Mouse (Mus musculus): Measurements from ENCODE around the gene Gpc6. TPM values are rescaled to one million over a fixed set of nuclear protein-coding genes. Genes with fewer than 3 reads are reported as not detected.

Gpc6 gene
- total RNA-seq, 2 experiments from 2014 or later = 27.4 to 32.7 TPM

GRCm38 (mm10) chr14:117783671-117784262 is 858.7 kb downstream of the Gpc6 start:
- intact Hi-C loops (cut with DNase I) = no loop called here
- no peak for DNase-seq (ENCODE audit: extremely low spot score in 1 of 2, low spot score in 2 of 2)

GRCm38 (mm10) chr14:117784960-117785359 is 859.8 kb downstream of the Gpc6 start:
- DNase-seq (ENCODE audit: extremely low spot score in 1 of 2, low spot score in 2 of 2) = no peak
- intact Hi-C loops (cut with DNase I) = no loop called here

GRCm38 (mm10) chr14:117785507-117786085 is 860.5 kb downstream of the Gpc6 start:
- intact Hi-C loops (cut with DNase I) = no loop called here
- no peak for DNase-seq (ENCODE audit: extremely low spot score in 1 of 2, low spot score in 2 of 2)

- intact Hi-C loops (cut with DNase I) = no loop called here
- no peak for DNase-seq (ENCODE audit: extremely low spot score in 1 of 2, low spot score in 2 of 2)
Measured at GRCm38 (mm10) chr14:117786647-117787046, 861.5 kb downstream of the Gpc6 start.

DNA sequence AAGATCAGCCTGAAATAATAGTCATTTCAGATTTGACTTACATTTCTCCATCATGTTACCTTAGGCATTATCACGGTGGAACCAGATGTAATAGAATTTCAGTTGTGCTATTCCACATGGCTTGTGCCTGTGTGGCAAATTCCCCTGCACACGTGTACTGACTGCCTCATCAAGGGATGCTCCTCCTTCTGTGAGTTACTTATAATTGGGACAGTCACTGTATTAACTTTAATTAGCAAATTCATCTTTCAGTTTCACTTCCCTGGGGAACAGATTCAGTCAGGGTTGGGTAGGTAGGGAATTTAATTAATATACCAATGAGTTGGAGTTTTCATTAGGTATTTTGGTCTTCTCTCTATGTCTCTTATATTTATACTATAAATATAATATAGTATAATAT is 869.8 kb downstream of the Gpc6 start:
- DNase-seq (ENCODE audit: extremely low spot score in 1 of 2, low spot score in 2 of 2) = no peak
- intact Hi-C loops (cut with DNase I) = no loop called here

DNA sequence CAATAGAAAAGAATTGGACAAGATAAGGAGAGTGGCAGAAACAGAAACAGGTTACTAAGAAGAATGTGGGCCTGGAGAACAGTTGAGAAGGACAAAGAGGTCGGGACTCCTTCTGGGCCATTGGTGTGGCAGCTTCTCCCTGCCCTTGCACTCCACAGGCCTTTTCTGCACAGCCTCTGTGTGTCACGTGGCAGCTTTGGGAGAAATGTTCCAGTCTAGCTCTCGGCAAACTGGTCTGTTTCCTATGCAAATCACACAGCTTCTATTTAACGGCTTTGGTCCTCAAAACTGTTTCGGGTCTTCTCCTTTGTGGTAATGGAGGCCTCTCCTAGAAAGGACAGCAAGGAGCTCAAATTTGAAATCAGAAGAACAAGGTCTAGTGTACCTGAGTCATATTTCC is 871.5 kb downstream of the Gpc6 start:
- DNase-seq (ENCODE audit: extremely low spot score in 1 of 2, low spot score in 2 of 2) = no peak
- intact Hi-C loops (cut with DNase I) = no loop called here

DNA sequence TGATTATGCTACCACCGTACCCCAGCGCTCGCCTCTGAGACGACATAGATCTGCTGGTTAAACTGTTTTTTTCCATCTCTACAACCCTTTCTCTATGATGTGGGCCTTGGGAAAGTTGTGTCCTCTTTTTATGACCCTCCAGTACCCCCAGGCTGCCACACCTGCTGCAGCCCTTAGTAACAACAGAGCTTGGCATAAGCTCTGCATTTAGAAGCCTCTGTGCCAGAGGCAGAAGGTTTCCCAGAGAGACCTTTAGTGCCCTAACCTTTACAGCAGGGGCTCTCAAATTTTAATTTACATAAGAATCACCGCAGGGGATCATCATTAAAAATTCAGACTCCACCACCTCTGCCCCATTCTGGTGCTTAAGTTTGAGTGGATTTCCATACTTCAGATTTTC is 875.3 kb downstream of the Gpc6 start:
- no peak for DNase-seq (ENCODE audit: extremely low spot score in 1 of 2, low spot score in 2 of 2)
- intact Hi-C loops (cut with DNase I) = no loop called here

DNA sequence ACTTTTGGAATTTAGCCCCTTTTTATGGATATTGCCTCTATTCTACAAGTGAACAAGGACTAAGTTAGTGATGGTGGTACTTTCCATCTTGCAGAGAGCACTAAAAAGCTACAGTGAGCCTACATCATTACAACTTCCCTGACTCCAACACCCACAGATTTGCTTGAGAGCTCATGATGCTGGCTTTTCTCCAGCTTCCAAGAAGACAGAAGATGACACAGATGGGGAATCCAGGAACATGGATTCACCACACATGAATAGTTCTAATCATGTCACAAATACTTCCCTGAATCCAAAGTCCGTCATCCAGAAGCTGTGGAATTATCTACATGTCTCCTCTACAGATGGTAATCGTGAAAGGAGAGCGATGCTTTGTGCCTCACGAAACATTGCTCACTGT is 882.7 kb downstream of the Gpc6 start:
- no peak for DNase-seq (ENCODE audit: extremely low spot score in 1 of 2, low spot score in 2 of 2)
- intact Hi-C loops (cut with DNase I) = no loop called here

DNA sequence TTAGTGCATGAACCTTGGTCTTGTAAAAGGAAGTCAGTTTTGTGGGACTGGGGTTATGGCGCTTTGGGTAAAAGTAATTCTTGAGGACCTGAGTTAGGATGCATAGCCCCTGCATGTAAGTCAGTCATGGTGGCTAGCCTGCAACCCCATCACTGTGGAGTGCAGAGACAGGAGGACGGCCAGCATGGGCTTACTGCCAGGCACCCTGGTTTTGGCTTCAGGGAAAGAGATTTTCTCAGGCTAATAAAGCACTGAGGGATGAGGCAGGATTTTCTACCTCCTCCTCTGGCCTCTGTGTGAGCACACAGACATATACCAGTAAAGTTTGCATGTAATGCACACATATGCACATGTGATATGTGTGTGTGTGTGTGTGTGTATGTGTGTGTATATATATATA is 883.2 kb downstream of the Gpc6 start:
- no peak for DNase-seq (ENCODE audit: extremely low spot score in 1 of 2, low spot score in 2 of 2)
- intact Hi-C loops (cut with DNase I) = no loop called here

DNA sequence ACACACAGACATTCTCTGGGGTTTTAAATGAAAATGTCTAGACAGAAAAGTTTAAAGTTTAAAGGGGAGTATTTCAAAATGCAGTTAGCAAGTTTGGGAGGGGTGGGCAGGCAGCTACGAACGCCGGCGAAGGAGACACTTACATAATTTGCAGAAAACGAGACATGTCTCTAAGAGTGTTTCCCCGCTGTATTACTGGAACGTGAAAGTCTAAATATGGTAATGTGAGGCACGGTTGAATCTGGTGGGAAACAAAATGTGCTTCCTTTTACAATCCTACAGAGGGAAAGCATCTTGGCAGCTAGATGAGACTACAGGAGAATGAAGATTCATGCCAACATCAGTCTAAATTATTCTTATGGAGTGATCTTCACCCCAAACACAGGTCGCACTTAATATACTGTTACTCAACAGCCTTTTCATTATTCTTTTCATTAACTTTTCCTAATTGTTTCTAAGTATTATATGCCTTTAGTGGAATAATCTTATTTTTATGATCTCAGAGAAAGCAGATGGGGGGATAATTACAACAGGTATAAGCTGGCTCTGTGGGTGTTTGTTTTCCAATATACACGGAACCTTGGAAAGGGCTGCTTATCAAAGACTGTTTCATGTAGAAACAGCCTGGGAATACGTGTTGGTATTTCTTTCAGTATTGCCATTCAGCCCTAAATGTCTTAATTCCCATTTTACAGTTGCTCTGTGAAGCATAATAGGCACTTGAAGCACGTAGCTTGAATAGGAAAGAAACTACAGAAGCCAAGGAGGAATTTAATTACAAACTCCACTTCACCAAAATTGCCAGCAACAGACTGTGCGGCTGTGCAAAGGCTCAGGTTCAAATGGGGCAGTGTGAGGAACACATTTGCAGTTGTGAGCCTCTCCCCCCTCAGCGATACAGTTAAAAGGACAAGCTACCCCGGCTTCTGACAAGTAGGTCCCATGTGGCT is 885.5 kb downstream of the Gpc6 start:
- DNase-seq (ENCODE audit: extremely low spot score in 1 of 2, low spot score in 2 of 2) = peak in 1 of 2 experiments; percentile 27
- intact Hi-C loops (cut with DNase I) = no loop called here

GRCm38 (mm10) chr14:117813473-117813872 is 888.4 kb downstream of the Gpc6 start:
- intact Hi-C loops (cut with DNase I) = no loop called here
- DNase-seq (ENCODE audit: extremely low spot score in 1 of 2, low spot score in 2 of 2) = peak in 1 of 2 experiments; percentile 47

DNA sequence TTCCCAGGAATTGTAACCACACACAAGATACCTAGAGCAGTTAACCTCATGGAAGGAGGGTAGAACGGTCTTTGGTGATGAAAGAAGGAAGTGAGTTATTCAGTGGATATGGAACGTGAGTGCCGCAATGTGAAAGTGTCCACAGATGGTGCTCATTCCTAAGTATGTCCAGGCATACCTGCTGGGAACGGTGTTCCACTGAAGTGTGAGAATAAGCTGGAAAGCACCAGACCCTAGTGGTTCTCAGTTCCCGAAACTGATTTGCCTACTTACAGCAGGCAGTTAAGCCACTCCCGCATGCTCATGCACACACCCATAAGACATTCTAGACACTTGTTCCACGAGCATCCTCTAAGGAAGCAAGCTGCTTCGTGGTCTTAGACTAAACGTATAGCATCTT is 890.9 kb downstream of the Gpc6 start:
- no peak for DNase-seq (ENCODE audit: extremely low spot score in 1 of 2, low spot score in 2 of 2)
- intact Hi-C loops (cut with DNase I) = no loop called here

GRCm38 (mm10) chr14:117816706-117817105 is 891.6 kb downstream of the Gpc6 start:
- no peak for DNase-seq (ENCODE audit: extremely low spot score in 1 of 2, low spot score in 2 of 2)
- intact Hi-C loops (cut with DNase I) = no loop called here

- no peak for DNase-seq (ENCODE audit: extremely low spot score in 1 of 2, low spot score in 2 of 2)
- intact Hi-C loops (cut with DNase I) = no loop called here
Measured at GRCm38 (mm10) chr14:117817196-117817595, 892.1 kb downstream of the Gpc6 start.

DNA sequence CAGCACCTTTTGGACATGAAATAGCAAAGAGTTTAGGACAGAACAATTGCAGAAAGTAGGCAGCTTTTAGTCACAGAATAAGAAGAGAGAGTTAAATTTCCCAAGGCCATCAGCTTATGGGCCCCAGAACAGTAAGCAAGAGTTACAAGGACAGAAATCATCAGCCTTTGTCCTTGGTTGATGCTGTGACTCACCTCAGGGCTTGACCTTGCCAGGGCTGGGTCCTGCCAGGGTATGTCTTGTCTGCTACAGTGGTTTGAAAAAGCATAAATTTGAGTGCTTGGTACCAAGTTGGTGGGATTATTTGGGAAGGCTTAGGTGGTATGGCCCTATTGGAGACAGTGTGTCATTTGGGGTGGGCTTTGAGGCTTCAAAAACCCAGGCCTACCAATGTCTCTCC is 899.4 kb downstream of the Gpc6 start:
- intact Hi-C loops (cut with DNase I) = no loop called here
- no peak for DNase-seq (ENCODE audit: extremely low spot score in 1 of 2, low spot score in 2 of 2)

- intact Hi-C loops (cut with DNase I) = no loop called here
- no peak for DNase-seq (ENCODE audit: extremely low spot score in 1 of 2, low spot score in 2 of 2)
Measured at GRCm38 (mm10) chr14:117826294-117827046, 901.4 kb downstream of the Gpc6 start.

DNA sequence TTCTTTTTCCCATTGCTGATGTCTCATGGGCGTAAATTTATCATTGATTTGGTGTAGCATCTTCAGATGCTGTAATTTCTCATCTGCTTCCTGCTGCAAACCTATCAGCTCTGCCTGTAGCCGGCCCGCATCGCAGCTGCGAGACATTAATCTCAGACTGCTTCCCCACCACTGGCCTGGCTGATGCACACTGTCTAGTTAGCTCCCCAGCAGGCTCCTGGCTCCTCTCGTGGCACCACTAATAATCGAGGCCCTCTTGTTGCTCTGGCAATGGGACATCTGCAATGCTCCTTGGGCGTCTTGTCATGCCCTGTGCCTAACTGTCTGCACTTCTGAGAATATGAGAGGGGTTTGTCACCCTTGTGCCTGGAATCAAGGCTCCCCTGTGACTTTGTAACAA is 906.2 kb downstream of the Gpc6 start:
- intact Hi-C loops (cut with DNase I) = no loop called here
- no peak for DNase-seq (ENCODE audit: extremely low spot score in 1 of 2, low spot score in 2 of 2)

DNA sequence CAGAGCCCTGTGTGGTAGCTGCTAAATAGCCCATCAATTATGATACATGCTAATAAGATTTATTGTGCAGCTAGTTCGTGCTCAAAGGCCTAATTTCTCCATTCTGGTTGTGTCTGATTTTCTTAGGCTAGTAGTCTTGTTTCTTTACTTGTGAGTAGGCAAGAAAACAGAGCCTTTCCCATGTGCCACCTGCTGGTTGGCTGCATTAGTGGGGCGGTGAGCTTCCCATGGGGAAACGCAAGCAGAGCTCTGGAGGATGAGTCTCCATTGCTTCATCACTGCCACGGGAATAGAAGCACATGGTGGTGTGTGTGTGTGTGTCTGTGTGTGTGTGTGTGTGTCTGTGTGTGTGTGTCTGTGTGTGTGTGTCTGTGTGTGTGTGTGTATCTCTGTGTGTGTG is 906.6 kb downstream of the Gpc6 start:
- intact Hi-C loops (cut with DNase I) = no loop called here
- peak; percentile 25 to 46 for DNase-seq (ENCODE audit: extremely low spot score in 1 of 2, low spot score in 2 of 2)

GRCm38 (mm10) chr14:117835506-117835905 is 910.4 kb downstream of the Gpc6 start:
- no peak for DNase-seq (ENCODE audit: extremely low spot score in 1 of 2, low spot score in 2 of 2)
- intact Hi-C loops (cut with DNase I) = no loop called here
